Mouse (Mus musculus) heart, embryonic 16.5 days (tissue): Measurements from ENCODE around the gene Heatr1. TPM values are rescaled to one million over a fixed set of nuclear protein-coding genes. Genes with fewer than 3 reads are reported as not detected.

ENCODE experiments used
- ATAC-seq: fragments of 200-750 bp; cut with Nextera tagmentation; replicated peaks from 2 replicates; pipeline ENCODE4 v1.8.0; 2017; ENCODE audit warnings: moderate number of reproducible peaks; ENCODE audit not compliant: insufficient read depth, low FRiP score; ENCODE audit errors: extremely low read depth
- H3K27ac ChIP-seq: fragments of 300-500 bp; sonication (generic); 2 replicates; pipeline ENCODE4 v1.5.1; 2014; ENCODE audit warnings: mild to moderate bottlenecking, low read length, control low read depth, moderate library complexity
- H3K27me3 ChIP-seq: fragments of 300-500 bp; sonication (generic); 2 replicates; pipeline ENCODE4 v1.6.1; 2014; ENCODE audit warnings: low read length, mixed read lengths; ENCODE audit not compliant: control insufficient read depth, insufficient read depth
- H3K36me3 ChIP-seq: fragments of 300-500 bp; sonication (generic); 2 replicates; pipeline ENCODE4 v1.6.1; 2014; ENCODE audit not compliant: control insufficient read depth, insufficient read depth
- H3K4me1 ChIP-seq: fragments of 300-500 bp; sonication (generic); 2 replicates; pipeline ENCODE4 v1.6.1; 2014; ENCODE audit warnings: low read length, mixed read lengths; ENCODE audit not compliant: control insufficient read depth, insufficient read depth
- H3K4me2 ChIP-seq: fragments of 300-500 bp; sonication (generic); 2 replicates; pipeline ENCODE4 v1.6.1; 2014; ENCODE audit warnings: low read depth, mild to moderate bottlenecking, control low read depth, low read length
- H3K4me3 ChIP-seq: fragments of 300-500 bp; sonication (generic); 2 replicates; pipeline ENCODE4 v1.5.1; 2014; ENCODE audit warnings: mild to moderate bottlenecking, control low read depth, low read length
- H3K9ac ChIP-seq: fragments of 300-500 bp; sonication (generic); 2 replicates; pipeline ENCODE4 v1.6.1; 2014; ENCODE audit warnings: low read length, control low read depth
- H3K9me3 ChIP-seq: fragments of 300-500 bp; sonication (generic); replicated peaks from 2 replicates; pipeline ENCODE4 v1.6.1; 2016; ENCODE audit warnings: low read length; ENCODE audit not compliant: control insufficient read depth
- WGBS: fragments of 180-500 bp; shearing (Covaris S2); extraction: QIAGEN DNeasy Blood & Tissue Kit; methylation state at CpG from one replicate; pipeline ENCODE4 v1.1.7; 2014; 5-methylcytosine and 5-hydroxymethylcytosine counted together
- polyA plus RNA-seq: library from polyadenylated mRNA; unstranded; fragments of >200 nt; fragmentation: Nextera tagmentation; extraction: Ambion mirVana; gene quantifications from 2 replicates; pipeline ENCODE4 v1.2.1, GENCODE M21; 2015

The Heatr1 gene
- polyA plus RNA-seq, 1 experiment from 2014 or later, result 8.6 TPM

DNA sequence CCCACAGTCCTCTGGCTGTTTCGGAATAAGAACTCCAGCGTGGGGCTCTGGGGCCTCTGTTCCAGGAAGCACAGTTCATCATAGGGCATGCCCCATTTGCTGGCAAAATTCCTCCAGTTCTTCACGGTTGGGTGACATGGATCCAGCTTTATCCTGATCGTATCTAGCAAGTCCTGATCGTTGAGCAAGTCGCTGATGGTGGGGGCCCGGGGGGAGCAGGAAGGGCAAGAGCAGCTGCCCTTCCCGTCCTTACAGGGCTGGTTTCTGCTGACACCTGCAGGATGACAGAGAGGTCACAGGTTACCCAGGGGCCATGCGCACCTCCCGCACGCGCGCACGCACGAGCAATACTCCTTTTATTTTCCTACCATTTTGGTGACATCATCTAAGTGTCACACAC is 83.5 kb downstream of the Heatr1 start:
- no peaks in the 10 kb centered on the region for H3K36me3 ChIP-seq
- no peaks in the 10 kb centered on the region for H3K4me1 ChIP-seq
- no peak for ATAC-seq
- no peak overlapping the region for H3K4me2 ChIP-seq
- H3K4me3 ChIP-seq, result no peak overlapping the region
- H3K27ac ChIP-seq, result no peak overlapping the region
- no peaks in the 10 kb centered on the region for H3K27me3 ChIP-seq
- H3K9me3 ChIP-seq, result no peaks in the 10 kb centered on the region
- WGBS, result 75% methylated on average over 15 of the region's 15 CpGs
- no peak overlapping the region for H3K9ac ChIP-seq

GRCm38 (mm10) chr13:12479802-12480201 is 85.0 kb downstream of the Heatr1 start:
- Histone ChIP-seq H3K9ac (no peak overlapping the region), H3K4me1 (no peaks in the 10 kb centered on the region), H3K4me3 (no peak overlapping the region), H3K4me2 (no peak overlapping the region), H3K27ac (no peak overlapping the region), H3K36me3 (no peaks in the 10 kb centered on the region), H3K9me3 (no peaks in the 10 kb centered on the region), H3K27me3 (no peaks in the 10 kb centered on the region)
- WGBS, result 61% methylated on average over 6 of the region's 6 CpGs
- no peak for ATAC-seq

- 66% methylated on average over 2 of the region's 2 CpGs for WGBS
- Histone ChIP-seq H3K27me3 (no peaks in the 10 kb centered on the region), H3K27ac (no peak overlapping the region; the same call in 1 of the 2 replicates), H3K36me3 (no peaks in the 10 kb centered on the region), H3K4me1 (no peaks in the 10 kb centered on the region), H3K4me3 (no peak overlapping the region), H3K4me2 (no peak overlapping the region), H3K9ac (no peak overlapping the region), H3K9me3 (no peaks in the 10 kb centered on the region)
- no peak for ATAC-seq
Observed at GRCm38 (mm10) chr13:12485197-12485596, 90.4 kb downstream of the Heatr1 start.

DNA sequence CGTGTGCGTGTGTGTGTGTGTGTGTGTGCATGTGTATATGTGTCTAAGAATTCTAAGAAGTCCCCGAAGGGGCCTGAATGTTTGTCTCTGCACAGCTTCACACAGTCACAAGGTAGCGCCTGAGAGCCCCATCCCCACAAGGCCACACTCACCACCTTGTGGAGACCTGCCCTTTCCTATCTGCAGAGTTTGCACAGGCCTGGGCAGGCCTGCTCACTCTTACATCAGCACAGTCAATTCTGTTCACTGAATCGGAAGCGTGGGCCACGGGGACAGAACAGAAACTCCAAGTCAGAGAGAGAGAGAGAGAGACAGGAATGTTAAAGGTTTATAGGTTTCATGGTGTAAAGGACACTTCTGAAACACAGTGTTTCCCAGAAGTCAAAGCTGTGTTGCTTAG is 90.8 kb downstream of the Heatr1 start:
- Histone ChIP-seq H3K36me3 (no peaks in the 10 kb centered on the region), H3K27ac (no peak overlapping the region), H3K27me3 (no peaks in the 10 kb centered on the region), H3K4me3 (no peak overlapping the region), H3K4me1 (no peaks in the 10 kb centered on the region), H3K4me2 (no peak overlapping the region), H3K9ac (no peak overlapping the region), H3K9me3 (no peaks in the 10 kb centered on the region)
- no peak for ATAC-seq
- WGBS, result 70% methylated on average over 7 of the region's 7 CpGs

Other genes starting within 250 kb of the Heatr1 start
- gene Mtr, start 136.9 kb upstream of the Heatr1 start, polyA plus RNA-seq, result 11.4 and 11.9 TPM in 2 replicates
- gene Actn2, start 54.3 kb upstream of the Heatr1 start, polyA plus RNA-seq, result 1,874 and 1,903 TPM in 2 replicates
- gene Lgals8, start 69.9 kb downstream of the Heatr1 start, polyA plus RNA-seq, result 17.9 and 19.8 TPM in 2 replicates
- gene Edaradd, start 125.4 kb downstream of the Heatr1 start, polyA plus RNA-seq, result 0.90 and 2.2 TPM in 2 replicates
- 5.8 and 6.1 TPM in 2 replicates for gene Ero1lb, start 170.8 kb downstream of the Heatr1 start, polyA plus RNA-seq